Mouse (Mus musculus) B cell, adult 67 days (primary cell): ENCODE results near the gene Tdrd3. TPM values are rescaled to one million over a fixed set of nuclear protein-coding genes. Genes with fewer than 3 reads are reported as not detected.

Experiments
- total RNA-seq, 2 experiments: library from RNA; stranded (reverse); gene quantifications; 4 replicates each; pipeline ENCODE4 v1.2.4; 2023

Tdrd3 gene
- total RNA-seq, result 10 to 100 TPM; 17.7 to 22.7 TPM

DNA sequence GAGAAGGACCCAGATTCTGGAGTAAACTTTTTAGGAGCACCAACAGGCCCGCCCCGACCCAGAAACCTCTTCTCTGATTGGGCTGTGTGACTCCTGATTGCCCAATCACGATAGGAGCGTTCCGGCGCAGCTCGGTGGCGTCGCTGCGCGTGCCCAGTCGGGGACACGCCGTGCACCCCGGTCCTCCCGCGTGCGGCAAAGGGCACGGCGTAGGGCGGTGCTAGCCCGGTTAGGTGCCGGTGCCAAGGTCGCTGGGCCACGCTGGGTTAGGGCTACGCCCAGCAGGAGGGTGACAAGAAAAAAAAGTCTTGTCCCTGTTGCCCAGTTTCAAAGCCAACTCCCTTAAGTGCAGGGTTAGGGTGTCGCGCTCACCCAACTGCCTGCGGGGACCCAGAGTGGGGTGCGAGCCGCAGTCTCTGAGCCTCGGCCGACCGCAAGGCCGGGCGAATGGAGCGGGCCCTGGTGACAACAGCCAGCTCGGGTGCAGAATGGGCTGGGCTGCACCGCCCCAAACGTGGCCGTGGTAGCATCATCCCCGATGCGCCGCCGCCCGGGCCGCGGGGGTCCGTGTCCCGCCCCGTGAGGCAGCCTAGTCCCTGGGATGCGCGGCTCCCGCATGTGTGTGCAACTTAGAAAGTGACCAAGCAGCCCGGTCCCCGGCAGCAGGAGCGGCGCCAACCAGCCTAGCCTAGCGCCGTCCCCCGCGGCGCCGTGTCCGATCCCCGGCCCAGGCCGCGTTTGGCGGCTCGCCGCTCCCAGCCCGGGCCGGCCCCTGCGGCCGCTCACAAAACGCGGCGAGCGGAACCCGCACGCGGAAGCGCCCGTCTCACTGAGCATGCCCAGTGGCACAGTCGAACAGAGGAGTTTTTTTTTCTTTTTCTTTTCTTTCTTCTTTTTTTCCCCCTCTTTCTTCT lies at the start of gene Tdrd3:
Gene Tdrd3 (plus strand): TSS at position 832 of the 914 bp plus-strand sequence.

